Mouse (Mus musculus): ENCODE measurements at regions not wholly inside any gene's neighbourhood (a gene's known extent, or its start where the extent isn't known, plus 50 kb on each side); places are given as distances from the start of the nearest gene placed in this dataset.

DNA sequence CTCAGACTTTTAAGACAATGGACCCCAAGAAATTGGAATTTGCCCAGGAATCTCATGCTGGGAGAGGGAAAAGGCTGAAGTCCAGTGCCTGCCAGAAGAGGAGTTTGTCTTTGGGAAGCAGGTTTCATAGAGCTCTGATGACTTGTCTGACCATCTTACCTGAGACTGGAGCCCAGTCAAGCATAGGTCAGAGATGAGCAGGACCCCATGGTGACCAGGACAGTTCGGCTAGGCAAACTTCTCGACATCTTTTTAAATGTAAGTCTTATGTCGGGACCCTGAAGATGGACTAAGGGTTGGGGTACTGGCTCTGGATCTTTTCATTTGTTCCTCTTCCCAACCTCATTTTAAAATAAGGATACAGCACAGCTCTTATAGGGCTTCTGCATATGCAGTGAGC, 103.2 kb downstream of the 1810013L24Rik start:
- no peak for TF ChIP-seq MAFK (IDR thresholded peaks at IDR 0.05; ENCODE audit: insufficient read depth, low read depth, low read length)
- no peak for TF ChIP-seq ZNF384 (IDR thresholded peaks at IDR 0.05; ENCODE audit: low read depth, low read length)
- TF ChIP-seq ZC3H11A (IDR thresholded peaks at IDR 0.05; ENCODE audit: borderline replicate concordance, low read depth, low read length): no peak

All from ES-E14 (cell line).